Mouse (Mus musculus): ENCODE measurements around the gene 2310039H08Rik. TPM values are rescaled to one million over a fixed set of nuclear protein-coding genes. Genes with fewer than 3 reads are reported as not detected.

Gene 2310039H08Rik
- total RNA-seq (2022): 10 to 100 TPM; 24.2 to 33.2 (median 28.9) TPM

DNA sequence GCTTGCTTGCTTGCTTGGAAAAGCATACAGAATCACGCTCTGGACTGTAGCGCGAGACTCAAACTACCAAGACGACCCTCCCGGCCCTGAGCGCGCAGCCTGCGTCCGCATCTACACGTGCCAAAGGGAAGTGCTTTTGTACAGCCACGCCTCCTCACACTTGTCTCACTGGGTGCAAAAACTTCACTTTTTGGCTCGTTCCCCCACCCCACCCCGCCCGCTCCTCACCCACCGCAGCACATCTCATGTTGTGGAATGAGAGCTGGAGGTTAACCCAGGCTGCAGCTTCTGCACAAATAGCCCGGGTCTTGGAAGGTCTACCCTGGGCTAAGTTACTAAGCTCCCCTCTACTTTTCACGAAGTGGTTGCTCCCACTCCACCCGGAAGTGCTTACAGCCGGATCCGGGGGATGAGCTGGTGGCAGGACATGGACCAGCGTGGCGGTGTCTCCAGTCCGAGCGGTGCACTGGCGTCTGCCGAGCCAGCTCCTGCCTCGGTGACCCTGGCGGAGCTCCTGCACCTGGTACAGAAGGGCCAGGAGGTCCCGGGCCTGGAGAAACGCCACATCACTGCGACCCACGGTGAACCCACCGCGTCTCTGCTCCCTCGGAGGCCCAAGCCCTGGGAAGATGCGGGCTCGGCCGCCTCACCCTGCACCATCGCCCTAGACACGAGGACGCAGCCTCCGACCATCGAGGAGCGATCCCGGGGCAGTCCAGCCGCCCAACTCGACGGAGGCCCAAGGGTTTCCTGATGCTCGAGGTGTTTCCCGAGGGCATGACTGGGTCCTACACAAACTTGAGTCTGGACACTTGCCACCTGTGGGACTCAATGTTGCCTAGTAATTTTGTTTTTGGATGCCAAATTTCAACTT, at the start of gene 2310039H08Rik:
TSS of gene 2310039H08Rik (plus strand) at position 232 of the 874 bp plus-strand sequence.
- peak; percentile 86 for DNase-seq (ENCODE audit: low spot score)

DNA sequence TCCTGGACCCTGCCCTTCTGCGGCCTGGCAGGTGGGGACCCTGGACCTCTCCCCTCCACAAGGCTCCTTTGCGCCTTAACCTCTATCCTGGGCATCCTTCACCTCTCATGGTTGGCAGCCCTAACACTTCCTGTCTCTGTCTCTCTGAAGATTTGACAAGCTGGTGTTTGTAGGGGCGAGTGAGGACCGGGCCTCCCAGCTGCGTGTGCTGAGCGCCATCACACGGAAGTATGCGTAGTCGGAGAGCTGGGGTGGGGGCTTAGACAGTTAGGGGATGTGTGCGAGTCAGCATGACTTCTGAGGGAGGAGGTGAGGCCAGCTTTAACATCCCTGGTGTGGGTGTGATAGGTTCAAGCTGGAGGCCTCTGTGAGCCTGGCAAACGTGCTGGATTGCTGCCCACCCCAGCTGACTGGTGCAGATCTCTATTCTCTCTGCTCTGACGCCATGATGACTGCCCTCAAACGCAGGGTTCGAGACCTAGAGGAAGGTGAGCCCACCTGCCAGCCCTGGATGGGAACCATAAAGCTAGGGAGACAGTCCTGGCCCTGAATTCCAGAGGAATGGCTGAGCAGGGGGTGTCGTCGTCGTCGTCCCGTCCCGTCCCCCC, 47.9 kb upstream of the 2310039H08Rik start:
- DNase-seq (ENCODE audit: low spot score): no peak

DNA sequence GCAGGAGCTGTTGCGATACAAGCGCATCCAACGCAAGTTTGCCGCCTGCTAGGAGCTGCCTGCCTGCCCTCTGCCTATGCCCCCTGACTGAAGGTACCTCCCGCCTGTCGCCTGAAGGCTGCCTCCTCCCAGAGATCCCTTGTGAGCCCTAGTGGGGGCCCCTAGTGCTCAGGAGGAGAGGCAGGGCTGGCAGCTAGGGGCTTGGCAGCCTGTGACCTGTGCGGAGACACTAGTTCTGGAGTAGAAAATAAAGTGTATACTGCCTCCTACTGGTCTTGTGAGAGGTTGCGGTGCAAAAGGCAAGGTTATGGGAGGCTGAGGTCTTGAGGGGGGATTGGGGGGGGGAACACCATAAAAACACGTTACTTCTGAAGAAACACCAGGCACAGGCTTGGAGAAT, 47.2 kb upstream of the 2310039H08Rik start:
- no peak for DNase-seq (ENCODE audit: low spot score)

DNA sequence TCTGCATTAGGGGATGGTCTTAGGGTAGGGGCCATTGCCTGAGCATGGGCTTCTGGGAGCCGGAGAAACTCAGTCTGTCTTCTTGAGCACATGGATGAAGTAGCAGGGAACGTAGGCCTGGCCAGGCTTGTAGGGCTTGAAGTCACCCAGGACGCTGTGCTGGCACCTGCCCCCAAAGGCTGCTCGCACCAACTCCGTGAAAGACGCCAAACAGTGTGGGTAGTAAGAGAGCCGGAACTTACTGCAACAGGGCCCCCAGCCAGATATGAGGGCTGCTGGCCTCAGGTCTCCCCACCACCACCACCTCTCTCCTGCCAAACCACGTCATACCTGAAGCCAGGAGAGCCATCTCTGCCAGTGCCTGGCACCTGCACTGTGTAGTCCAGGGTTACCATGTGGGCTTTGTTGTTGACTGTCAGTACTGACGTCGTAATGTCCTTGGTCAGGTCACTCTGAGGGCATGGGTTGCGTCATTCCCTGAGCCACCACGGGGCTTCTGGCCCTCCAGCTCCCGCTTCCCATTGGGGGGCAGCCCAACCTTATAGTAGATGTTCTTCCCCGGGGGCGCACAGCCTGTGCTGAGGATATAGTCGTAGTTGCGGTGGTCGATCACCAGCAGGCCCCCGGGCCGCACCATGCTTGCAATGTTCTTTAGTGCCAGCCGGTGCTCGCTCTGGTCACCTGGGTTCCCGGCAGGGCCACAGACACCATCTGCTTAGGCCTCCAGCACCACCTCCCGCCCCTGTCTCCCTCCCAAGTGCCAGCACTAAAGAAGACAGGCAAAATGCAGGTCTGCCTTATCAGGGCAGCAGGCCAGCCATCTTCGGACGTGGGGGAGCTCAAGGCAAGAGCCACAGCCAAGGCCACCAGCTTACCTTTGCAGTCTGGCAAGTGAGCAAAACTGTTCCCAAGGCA, 46.4 kb upstream of the 2310039H08Rik start:
- no peak for DNase-seq (ENCODE audit: low spot score)

GRCm38 (mm10) chr17:46727271-46727670, 45.2 kb upstream of the 2310039H08Rik start:
- DNase-seq (ENCODE audit: low spot score): no peak

- no peak for DNase-seq (ENCODE audit: low spot score)
Measured at GRCm38 (mm10) chr17:46728021-46728420, 44.4 kb upstream of the 2310039H08Rik start.

- DNase-seq (ENCODE audit: low spot score): no peak
Measured at GRCm38 (mm10) chr17:46728496-46728895, 43.9 kb upstream of the 2310039H08Rik start.

GRCm38 (mm10) chr17:46728904-46729318, 43.5 kb upstream of the 2310039H08Rik start, which contains the start of gene Gnmt:
Gnmt (minus strand) TSS chr17:46729168.
- DNase-seq (ENCODE audit: low spot score): no peak

GRCm38 (mm10) chr17:46734055-46734454, 38.4 kb upstream of the 2310039H08Rik start:
- no peak for DNase-seq (ENCODE audit: low spot score)

DNA sequence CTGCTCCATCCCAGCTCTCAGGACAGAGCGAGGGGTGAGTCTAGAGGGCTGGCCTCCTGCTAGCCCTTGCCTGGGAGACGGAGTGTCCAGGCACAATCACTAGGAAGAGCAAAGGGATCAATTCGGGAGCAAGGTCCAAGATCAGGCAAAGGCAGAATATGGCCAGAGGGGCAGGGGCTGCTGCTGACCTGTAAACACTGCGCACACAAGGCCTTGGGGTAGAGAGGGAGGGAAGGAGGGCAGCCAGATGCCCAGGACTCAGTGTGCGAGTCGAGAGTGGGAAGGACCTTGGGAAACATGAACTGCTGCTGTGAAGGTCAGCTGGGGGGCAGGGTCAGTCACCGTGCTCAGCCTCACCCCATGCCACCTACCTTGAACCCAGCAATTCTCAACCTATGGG, 37.1 kb upstream of the 2310039H08Rik start:
- DNase-seq (ENCODE audit: low spot score): no peak

- DNase-seq (ENCODE audit: low spot score): no peak
Measured at GRCm38 (mm10) chr17:46736160-46736559, 36.3 kb upstream of the 2310039H08Rik start.

DNA sequence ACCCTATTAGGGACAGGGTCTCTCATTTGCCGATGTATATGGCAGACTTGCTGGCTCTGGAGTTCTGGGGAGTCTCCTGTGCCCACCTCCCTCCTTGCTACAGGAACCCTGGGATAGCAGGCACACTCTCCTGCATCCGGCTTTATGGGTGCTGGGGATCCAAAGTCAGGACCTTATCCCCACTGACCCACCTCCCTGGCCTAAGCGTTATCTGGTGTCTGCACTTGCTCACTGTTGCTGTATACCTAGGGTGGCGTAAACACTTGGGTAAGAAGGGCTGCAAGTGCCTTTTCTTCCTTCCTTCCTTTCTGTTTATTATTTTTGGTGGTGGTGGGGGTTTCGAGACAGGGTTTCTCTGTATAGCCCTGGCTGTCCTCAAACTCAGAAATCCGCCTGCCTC, 31.1 kb upstream of the 2310039H08Rik start:
- no peak for DNase-seq (ENCODE audit: low spot score)

DNA sequence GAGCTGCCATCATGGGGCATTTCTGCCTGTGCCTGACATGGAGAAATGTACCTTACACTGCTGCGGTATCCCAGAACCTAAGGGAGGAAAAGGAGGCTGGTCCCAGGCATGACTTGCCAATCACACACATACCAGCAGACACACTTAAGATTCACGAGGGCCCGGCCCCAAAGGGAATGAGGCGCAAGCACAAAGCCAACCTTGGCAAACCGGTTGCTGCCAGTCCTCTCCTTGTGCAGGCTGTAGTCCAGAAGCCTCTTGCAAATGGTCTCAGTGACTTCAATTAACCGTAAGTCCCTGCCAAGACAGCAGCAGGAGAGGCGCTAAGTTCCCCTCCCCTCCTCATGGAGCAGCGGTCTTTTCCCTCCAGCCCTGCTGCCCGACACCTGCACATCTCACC, 29.4 kb upstream of the 2310039H08Rik start:
- DNase-seq (ENCODE audit: low spot score): no peak

DNA sequence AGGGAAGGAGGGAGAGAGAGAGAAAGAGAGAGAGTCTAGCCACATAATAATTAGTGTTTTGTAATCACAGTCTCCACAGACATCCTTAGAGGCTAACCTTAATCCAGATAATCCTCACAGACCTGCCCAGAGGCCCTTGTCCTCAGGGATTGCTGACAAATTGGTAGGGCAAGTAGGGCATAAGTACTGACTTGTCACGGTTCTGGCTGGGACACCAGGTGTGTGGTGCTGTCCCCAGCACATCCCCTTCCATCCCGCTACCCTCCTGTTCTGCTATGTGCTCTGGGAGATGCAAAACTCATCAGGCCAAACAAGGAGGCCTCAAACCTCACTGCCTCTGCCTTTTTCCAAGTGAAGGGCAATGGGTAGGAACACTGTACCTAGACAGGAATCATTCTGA, 26.9 kb upstream of the 2310039H08Rik start:
- DNase-seq (ENCODE audit: low spot score): no peak

- DNase-seq (ENCODE audit: low spot score): no peak
Measured at GRCm38 (mm10) chr17:46747234-46747633, 25.2 kb upstream of the 2310039H08Rik start.

DNA sequence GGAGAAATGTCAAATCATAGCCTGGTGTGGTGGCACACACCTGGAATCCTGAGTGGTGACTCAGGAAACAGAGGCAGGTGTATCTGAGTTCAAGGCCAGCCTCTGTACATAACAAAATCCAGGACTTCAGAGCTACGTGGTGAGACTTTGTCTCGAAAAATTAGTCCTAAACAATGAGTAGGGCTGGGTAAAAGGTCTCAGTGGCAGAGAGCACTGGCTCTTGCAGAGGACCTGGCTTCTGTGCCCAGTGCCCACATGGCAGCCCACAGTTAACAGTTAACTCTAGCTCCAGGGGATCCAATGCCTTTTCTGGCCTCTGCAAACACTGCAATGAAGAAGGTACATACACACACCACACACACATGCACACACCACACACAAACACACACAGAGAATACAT, 24.6 kb upstream of the 2310039H08Rik start:
- DNase-seq (ENCODE audit: low spot score): no peak

DNA sequence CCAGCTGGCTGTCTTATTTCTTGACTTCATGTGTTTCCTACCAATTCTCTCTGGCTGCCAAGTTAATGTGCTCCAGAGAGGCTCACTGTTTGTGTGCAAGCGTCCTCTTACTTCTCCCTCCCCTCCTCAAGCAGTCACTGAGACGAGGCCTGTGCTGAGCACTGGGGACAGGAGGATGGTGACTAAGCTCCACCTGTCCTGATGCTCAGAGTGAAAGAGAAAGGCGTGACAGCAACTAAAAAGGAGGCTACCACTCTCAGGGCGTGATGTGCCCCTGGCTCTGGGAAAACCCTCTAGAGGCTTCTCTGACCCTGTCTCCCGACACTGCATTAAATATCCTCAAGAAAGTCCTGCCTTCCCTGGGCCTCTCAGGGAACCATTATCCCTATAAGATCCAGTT, 23.2 kb upstream of the 2310039H08Rik start:
- DNase-seq (ENCODE audit: low spot score): no peak

DNA sequence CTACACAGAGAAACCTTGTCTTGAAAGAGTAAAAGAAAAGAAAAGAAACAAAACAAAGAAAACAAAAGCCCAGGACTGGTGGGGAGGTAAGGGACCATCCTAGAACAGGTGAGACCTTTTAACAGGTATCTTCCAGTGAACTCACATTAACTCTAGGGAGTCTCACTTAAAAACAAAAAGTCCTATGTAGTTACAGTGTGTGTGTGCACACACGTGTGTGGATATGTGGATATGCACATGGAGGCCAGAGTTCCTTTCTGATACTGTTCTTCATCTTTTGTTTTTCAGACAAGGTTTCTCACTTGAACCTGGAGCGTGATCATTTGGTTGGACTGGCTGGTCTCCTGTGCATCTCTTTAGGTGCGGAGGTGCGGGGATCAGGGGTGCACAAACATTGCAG, 21.9 kb upstream of the 2310039H08Rik start:
- no peak for DNase-seq (ENCODE audit: low spot score)

DNA sequence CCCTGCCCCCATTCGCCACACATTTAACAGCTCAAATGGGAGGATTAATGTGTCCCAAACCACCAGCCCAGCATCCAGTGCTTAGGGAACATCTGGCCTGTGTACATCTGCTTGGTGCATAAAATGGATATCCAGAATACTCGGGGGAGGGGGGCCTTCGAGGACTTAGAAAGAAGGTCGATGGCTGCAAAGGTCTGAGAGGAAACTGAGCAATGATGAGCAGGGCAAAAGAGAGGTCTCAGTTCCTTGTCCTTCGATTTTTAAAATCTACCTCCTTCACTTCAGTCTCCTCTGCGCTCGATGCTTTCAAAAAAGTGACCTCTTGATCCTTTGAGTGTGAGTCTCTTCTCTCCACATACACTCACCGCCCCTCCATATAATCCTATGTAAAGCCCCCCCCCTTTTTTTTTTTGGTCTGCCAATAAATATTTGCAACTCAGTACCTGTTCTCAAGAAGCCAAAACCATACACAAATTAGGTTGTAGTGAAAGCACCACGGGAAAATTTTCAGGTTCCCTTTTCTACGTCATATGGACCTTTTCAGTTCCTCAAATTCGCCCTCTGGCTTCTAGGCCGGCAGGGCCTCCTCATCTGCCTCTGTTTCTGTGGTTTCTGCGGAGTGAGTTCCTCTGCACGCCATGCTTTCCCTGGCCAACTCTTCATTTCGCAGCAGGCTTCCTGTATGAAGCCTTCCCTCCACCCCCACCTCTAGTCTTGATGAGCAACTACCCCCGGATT, 21.2 kb upstream of the 2310039H08Rik start:
- peak; percentile 69 for DNase-seq (ENCODE audit: low spot score)

- peak; percentile 94 for DNase-seq (ENCODE audit: low spot score)
Measured at GRCm38 (mm10) chr17:46751794-46752556, 20.5 kb upstream of the 2310039H08Rik start, which contains the start of gene Cnpy3. Cnpy3 (minus strand) TSS chr17:46752214.

All from heart, adult 8-10 months (tissue).